Mouse (Mus musculus) forelimb bud, embryonic 11.5 days (tissue): ENCODE data around the gene Trap1a.
"Not testable (repeated sequence)": the region's sequence is repeated elsewhere in the genome, so short reads cannot be mapped to it uniquely, and the experiment has no call there.

Source experiments
- DNase-seq: peaks from one replicate; pipeline ENCODE4 v3.0.0-alpha.2; 2012; ENCODE audit warnings: low read depth, low spot score

The Trap1a gene

DNA sequence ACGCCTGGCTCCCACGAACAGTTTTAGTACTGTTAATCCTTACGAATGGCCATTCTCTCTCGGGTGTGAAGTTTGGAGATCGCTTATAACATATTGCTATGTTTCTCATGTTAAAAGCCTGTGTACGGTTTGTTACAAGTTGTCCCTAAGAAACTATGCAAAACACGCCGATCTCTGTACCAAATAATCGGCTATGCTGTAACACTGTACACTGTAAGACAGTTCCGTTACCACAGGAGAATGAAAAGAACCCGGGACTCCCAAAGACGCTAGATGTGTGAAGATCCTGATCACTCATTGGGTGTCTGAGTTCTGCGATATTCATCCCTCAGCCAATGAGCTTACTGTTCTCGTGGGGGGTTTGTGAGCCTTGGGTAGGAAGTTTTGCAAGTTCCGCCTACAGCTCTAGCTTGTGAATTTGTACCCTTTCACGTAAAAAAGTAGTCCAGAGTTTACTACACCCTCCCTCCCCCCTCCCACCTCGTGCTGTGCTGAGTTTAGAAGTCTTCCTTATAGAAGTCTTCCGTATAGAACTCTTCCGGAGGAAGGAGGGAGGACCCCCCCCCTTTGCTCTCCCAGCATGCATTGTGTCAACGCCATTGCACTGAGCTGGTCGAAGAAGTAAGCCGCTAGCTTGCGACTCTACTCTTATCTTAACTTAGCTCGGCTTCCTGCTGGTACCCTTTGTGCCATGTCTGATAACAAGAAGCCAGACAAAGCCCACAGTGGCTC, at the start of gene Trap1a:
TSS of gene Trap1a (plus strand) at position 421 of the 732 bp plus-strand sequence.
- DNase-seq, result no peak

DNA sequence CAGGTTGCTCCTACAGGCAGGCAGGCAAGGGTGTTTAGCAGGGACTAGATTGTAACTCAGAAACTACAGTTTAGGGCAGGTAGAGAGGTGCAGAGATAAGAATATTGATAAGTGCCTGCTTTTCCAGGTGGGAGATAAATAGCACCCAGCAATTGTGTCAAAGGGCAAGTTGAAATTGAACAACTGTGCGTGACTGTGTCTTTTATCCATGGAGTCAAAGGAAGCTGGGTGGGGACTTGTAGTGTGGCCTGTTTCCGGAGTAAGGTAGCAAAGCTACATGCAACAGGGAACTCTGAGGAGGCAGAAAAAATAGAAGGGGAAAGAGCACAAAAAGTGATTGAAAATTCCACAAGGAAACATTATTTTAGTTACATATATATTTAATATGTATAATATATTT, 40.4 kb upstream of the Trap1a start:
- DNase-seq, result no peak

DNA sequence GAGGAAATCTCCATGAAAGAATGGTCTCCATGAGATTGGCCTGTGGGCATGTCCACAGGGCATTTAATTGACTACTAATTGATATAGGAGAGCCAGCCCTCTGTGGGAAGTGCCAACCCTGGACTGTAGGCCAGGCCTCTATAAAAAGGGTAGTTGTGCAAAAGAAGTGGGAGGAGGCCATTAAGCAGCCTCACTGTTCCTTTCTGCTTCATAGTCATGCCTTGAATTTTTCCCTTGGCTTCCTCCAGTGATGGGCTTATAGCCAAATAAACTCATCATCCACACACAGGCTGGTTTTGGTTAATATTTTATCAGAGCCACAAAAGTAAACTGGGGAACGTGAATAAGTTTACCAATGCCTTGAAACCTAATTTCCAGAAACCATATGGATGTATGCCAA, 38.2 kb upstream of the Trap1a start:
- no peak for DNase-seq

DNA sequence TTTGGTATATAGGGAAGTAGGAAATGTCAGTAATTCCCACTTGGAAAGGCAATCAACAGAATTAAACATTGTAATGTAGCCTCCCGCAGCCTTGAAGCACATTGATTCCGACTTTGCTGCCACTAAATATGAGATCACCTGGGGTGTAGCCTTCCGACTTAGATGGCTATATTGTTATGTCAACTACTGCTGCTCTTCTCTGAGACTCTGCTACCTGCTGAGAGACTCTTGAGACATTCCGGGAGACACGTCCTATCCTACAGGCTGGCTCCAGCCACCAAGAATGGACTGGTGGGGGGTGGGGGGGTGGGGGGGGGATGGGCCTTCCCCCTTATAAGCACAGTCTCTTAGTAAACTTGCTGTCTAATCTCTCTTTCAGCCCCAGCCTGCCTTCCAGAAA, 16.1 kb upstream of the Trap1a start:
- DNase-seq, result not testable (repeated sequence)

GRCm38 (mm10) chrX:139332583-139332982, 900 bp upstream of the Trap1a start:
- DNase-seq, result no peak

GRCm38 (mm10) chrX:139334504-139335418, 1.3 kb downstream of the Trap1a start:
- DNase-seq, result no peak

DNA sequence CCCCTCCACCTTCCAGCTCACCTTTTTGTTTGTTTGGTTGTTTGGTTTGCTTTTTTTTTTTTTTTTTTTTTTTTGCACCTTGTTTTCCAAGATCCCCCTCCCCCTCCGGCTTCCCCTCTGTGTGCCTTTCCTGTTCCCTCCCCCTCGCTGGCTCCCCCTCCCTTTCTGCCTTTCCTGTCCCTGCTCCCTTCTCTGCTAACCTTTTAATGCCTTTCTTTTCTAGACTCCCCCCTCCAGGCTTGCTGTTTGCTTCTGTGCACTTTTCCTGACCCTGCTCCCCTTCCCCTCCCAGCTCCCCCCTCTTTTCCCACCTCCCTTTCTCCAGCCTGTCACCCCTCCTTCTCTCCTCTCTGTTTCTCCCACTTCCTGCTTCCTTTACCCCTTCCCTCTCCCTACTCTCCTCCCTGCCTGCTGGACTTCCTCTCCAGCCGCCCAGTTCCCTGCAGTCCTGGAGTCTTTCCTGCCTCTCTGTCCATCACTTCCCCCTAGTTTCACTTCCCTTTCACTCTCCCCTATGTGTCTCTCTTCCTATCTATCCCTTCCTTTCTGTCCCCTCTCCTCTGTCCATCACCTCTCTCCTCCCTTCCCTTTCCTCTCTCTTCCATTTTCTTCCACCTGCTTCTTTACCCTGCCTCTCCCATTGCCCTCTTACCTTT, 2.1 kb downstream of the Trap1a start:
- DNase-seq, result no peak

DNA sequence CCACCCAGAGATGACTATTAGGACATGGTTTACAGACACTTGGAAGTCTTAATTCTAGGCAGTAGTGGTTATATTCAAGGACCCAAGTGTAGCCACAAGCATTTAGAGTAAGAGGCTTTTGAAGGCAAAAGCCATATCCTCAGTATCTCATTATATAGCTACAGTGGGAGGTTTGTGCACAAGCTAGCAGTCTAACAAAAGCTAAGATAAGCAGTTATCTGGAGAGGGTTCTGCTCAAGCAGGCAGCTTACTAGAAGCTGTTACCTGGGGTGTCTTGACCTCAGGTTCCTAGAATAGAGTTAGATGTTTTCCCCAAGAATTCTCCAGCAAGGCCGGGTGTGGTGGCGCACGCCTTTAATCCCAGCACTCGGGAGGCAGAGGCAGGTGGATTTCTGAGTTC, 6.1 kb downstream of the Trap1a start:
- DNase-seq, result no peak

DNA sequence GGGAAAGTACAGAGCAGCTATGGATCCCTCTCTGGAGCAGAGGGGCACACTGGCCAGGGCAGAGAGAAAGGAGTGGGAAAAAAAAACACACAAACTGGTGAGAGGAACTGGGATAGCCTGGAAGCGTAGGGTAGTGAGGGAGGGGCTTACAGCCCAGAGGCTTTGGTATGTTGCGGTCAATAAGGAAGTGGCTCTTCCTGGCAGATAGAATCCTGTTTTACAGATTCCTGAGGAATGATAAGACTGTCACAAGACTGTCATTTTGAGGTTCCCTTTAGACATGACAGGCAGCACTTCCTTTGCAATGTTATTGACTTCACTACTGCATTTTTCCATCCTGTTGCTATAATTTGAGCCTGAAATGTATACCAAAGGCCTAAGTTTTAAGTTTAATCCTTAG, 7.7 kb downstream of the Trap1a start:
- no peak for DNase-seq

DNA sequence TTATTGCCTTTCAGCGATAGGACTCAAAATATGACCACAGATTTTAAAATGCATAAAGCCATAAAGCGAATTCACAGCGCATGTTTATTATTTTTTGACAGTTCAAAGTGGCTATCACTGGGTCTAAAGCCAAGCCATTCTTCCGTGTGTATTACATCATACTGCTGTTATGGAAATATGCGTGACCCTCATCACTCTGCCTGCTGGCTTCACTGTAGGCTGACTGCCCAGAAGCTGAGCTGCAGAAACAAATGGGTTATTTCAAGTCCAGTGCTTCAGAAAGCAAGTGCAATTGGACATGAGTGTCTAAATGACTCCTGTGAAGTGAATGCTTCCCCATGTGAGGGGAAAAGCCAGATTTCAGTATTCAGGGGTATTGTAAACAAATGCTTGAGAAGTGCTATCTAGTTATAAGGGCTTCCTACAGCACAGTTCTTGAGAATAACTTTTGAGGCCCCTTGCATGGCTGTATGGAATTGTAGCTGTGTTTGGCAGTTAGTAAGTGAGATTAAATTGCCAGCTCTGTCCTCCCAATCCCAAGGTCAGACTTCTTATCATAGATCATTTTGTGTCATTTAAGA, 18.8 kb downstream of the Trap1a start:
- no peak for DNase-seq

GRCm38 (mm10) chrX:139357639-139358260, 24.3 kb downstream of the Trap1a start:
- no peak for DNase-seq

DNA sequence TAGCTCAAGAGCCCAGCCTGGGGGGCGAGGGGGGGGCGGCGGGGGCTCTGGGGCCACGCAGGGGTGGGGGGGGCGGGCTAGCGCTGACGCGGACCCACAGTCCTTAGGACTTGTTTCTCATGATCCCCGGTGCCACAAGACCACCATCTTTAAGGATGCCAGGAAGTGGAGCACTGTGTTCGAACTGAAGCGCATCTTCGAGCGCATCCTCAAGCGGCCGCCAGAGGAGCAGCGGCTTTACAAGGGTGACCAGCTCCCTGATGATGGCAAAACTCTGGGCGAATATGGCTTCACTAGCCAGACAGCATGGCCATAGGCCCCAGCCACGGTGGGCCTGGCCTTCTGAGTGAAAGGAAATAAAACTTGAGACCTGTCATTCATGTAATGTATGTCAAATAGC, 24.9 kb downstream of the Trap1a start:
- no peak for DNase-seq

- no peak for DNase-seq
These were observed 33.5 kb downstream of the Trap1a start for GRCm38 (mm10) chrX:139366837-139367528.

GRCm38 (mm10) chrX:139367529-139367908, 34.0 kb downstream of the Trap1a start:
- DNase-seq, result no peak

DNA sequence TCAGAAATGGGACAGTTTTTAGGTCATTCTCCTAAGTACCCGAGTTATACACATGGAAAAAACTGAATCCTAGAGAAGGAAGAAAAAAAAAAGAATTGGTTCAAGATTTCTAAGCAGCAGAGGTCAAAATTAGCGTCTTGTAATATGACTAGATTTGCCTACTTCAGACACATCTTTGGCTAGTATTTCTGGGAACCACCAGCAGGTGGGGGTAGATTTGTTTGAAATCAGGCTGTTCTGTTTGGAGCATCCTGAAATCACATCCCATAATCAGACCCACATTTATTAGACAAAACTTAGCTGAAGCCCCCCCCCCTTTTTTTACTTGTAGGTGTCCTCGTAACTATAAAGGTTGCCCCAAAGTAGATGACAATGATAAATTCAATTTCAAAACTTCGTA, 35.6 kb downstream of the Trap1a start:
- DNase-seq, result no peak

DNA sequence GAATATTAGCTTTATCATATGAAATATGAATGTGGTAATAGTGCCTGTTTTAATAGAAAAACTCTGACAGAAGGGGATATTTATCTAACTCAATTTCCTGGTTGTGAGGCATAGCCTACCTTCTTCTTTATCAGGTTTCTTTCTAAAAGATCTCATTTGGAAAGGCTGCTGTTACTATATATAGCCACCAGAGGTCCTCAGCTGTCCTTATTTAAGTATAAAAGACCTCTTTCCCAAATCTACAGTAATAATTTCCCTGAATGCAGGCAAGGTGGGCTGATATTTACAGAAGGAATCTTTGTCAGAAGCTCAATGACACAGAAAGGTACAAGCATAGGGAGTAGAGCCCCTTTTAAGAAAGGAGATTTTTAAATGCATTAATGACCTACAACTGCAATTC, 39.2 kb downstream of the Trap1a start:
- DNase-seq, result peak; percentile 21
